Mouse (Mus musculus) neural tube, embryonic 15.5 days (tissue): ENCODE measurements at regions not wholly inside any gene's neighbourhood (a gene's known extent, or its start where the extent isn't known, plus 50 kb on each side); places are given as distances from the start of the nearest gene placed in this dataset.

Source experiments
- ATAC-seq: fragments of 200-750 bp; cut with Nextera tagmentation; 2 replicates; pipeline ENCODE4 v1.8.0; 2017; ENCODE audit warnings: mild to moderate bottlenecking, moderate TSS enrichment, moderate library complexity; ENCODE audit not compliant: low FRiP score
- H3K27ac ChIP-seq: fragments of 300-500 bp; sonication (generic); replicated peaks from 2 replicates; pipeline ENCODE4 v1.5.1; 2015; ENCODE audit warnings: mild to moderate bottlenecking, inconsistent platforms
- H3K27me3 ChIP-seq: fragments of 300-500 bp; sonication (generic); replicated peaks from 2 replicates; pipeline ENCODE4 v1.6.1; 2015; ENCODE audit warnings: inconsistent platforms
- H3K36me3 ChIP-seq: fragments of 300-500 bp; sonication (generic); 2 replicates; pipeline ENCODE4 v1.6.1; 2015; ENCODE audit warnings: inconsistent platforms
- H3K4me1 ChIP-seq: fragments of 300-500 bp; sonication (generic); 2 replicates; pipeline ENCODE4 v1.6.1; 2015; ENCODE audit warnings: inconsistent platforms
- H3K4me2 ChIP-seq: fragments of 300-500 bp; sonication (generic); 2 replicates; pipeline ENCODE4 v1.6.1; 2015; ENCODE audit warnings: inconsistent platforms, mild to moderate bottlenecking, moderate library complexity
- H3K4me3 ChIP-seq: fragments of 300-500 bp; sonication (generic); replicated peaks from 2 replicates; pipeline ENCODE4 v1.5.1; 2015; ENCODE audit warnings: mild to moderate bottlenecking, inconsistent platforms
- H3K9ac ChIP-seq: fragments of 300-500 bp; sonication (generic); replicated peaks from 2 replicates; pipeline ENCODE4 v1.6.1; 2015; ENCODE audit warnings: mild to moderate bottlenecking, inconsistent platforms
- H3K9me3 ChIP-seq: fragments of 300-500 bp; sonication (generic); replicated peaks from 2 replicates; pipeline ENCODE4 v1.6.1; 2016; ENCODE audit warnings: inconsistent platforms
- WGBS: fragments of 180-500 bp; shearing (Covaris S2); methylation state at CpG from one replicate; pipeline ENCODE4 v1.1.7; 2015; ENCODE audit warnings: mixed read lengths; 5-methylcytosine and 5-hydroxymethylcytosine counted together

GRCm38 (mm10) chr15:45453797-45454196 lies 5319.6 kb downstream of the 9330182O14Rik start:
- Histone ChIP-seq H3K27me3 (no peaks in the 10 kb centered on the region), H3K36me3 (no peaks in the 10 kb centered on the region), H3K27ac (no peak overlapping the region), H3K4me3 (no peak overlapping the region), H3K4me1 (no peaks in the 10 kb centered on the region), H3K9me3 (no peaks in the 10 kb centered on the region), H3K4me2 (no peak overlapping the region), H3K9ac (no peak overlapping the region)
- peak; percentile 63 for ATAC-seq
- 72% methylated on average over 1 of the region's 1 CpGs for WGBS

DNA sequence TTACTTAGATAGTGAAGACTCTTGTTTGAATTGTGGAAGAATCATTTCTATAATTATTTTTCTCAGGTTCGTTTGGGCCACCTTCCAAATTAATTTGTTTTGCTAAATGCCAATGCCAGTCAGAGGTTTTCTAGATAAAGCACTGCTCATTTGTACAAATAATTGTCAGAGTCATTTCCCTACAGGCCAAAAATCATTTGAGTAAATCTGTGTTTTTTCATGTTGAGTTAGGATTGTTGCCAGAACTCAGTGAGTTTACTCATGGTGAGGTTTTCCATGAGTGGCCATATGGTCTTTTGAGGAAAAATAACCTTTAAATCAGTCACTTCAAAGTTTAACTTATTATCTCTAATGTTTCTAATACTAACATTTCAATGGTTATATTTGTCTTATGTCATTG lies 5336.3 kb downstream of the 9330182O14Rik start:
- H3K4me2 ChIP-seq = no peak overlapping the region
- 70% methylated on average over 1 of the region's 1 CpGs for WGBS
- H3K36me3 ChIP-seq = no peaks in the 10 kb centered on the region
- no peak for ATAC-seq
- H3K9ac ChIP-seq = no peak overlapping the region
- no peaks in the 10 kb centered on the region for H3K27me3 ChIP-seq
- no peaks in the 10 kb centered on the region for H3K9me3 ChIP-seq
- H3K4me1 ChIP-seq = no peaks in the 10 kb centered on the region
- H3K4me3 ChIP-seq = no peak overlapping the region
- no peak overlapping the region for H3K27ac ChIP-seq

DNA sequence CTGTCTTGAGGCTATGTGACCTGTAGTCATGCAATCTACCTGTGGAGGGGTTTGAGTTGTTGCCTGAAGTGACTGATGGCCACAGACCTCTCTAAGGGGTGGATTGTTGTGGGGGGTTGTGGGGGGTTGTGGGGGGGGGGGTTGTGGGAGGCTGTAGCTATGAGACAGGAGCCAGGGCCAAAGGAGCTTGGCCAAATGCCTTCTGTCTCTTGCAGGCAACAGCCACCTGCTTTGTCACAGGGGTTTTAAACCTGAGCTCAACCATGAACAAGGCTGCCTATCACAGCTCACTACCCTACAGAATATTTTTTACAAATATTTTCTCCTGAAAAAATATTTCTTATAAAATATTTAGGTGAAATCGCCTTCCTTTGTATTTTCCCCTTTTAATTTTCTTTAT lies 5339.0 kb downstream of the 9330182O14Rik start:
- Histone ChIP-seq H3K4me2 (no peak overlapping the region), H3K9ac (no peak overlapping the region), H3K4me3 (no peak overlapping the region), H3K27me3 (no peaks in the 10 kb centered on the region), H3K36me3 (no peaks in the 10 kb centered on the region), H3K9me3 (no peaks in the 10 kb centered on the region), H3K27ac (no peak overlapping the region), H3K4me1 (no peaks in the 10 kb centered on the region)
- no peak for ATAC-seq
- 90% methylated on average over 1 of the region's 1 CpGs for WGBS

GRCm38 (mm10) chr15:45510271-45510670 lies 5376.1 kb downstream of the 9330182O14Rik start:
- Histone ChIP-seq H3K27me3 (no peaks in the 10 kb centered on the region), H3K9ac (no peak overlapping the region), H3K9me3 (no peaks in the 10 kb centered on the region), H3K36me3 (no peaks in the 10 kb centered on the region), H3K4me2 (no peak overlapping the region), H3K4me1 (no peaks in the 10 kb centered on the region), H3K4me3 (no peak overlapping the region), H3K27ac (no peak overlapping the region)
- WGBS = 83% methylated on average over 3 of the region's 3 CpGs
- no peak for ATAC-seq
